Mouse (Mus musculus): ENCODE measurements at regions not wholly inside any gene's neighbourhood (a gene's known extent, or its start where the extent isn't known, plus 50 kb on each side); places are given as distances from the start of the nearest gene placed in this dataset.

- H3K4me2 ChIP-seq (ENCODE audit: low read depth): no peak overlapping the region
- TF ChIP-seq POLR2A (IDR thresholded peaks at IDR 0.05; ENCODE audit: insufficient read length, low read depth) (no peak), CEBPB (IDR thresholded peaks at IDR 0.05; ENCODE audit: insufficient read depth, poor library complexity, severe bottlenecking) (no peak), SRF (IDR thresholded peaks at IDR 0.05; ENCODE audit: control insufficient read depth, insufficient read length, low read depth) (no peak), REST (IDR thresholded peaks at IDR 0.05; ENCODE audit: insufficient read depth, insufficient read length) (no peak), MYOD1 (IDR thresholded peaks at IDR 0.05; ENCODE audit: control insufficient read depth in 1 of 3, insufficient read length in 2 of 3, low read depth in 2 of 3) (no peak), USF1 (IDR thresholded peaks at IDR 0.05; ENCODE audit: low read depth) (no peak), TCF12 (IDR thresholded peaks at IDR 0.05; ENCODE audit: insufficient read depth, poor library complexity, severe bottlenecking) (no peak), E2F4 (IDR thresholded peaks at IDR 0.05; ENCODE audit: insufficient read depth) (no peak), TCF3 (IDR thresholded peaks at IDR 0.05; ENCODE audit: insufficient read length, low read depth) (no peak), POLR2AphosphoS2 (IDR thresholded peaks at IDR 0.05; ENCODE audit: insufficient read length, low read depth) (no peak), MAX (IDR thresholded peaks at IDR 0.05; ENCODE audit: low read depth) (no peak), MYOG (IDR thresholded peaks at IDR 0.05; ENCODE audit: control insufficient read depth in 1 of 3, insufficient read depth in 1 of 3, insufficient read length in 2 of 3, low read depth in 2 of 3) (no peak)
- no peak overlapping the region for H3ac ChIP-seq (ENCODE audit: control insufficient read depth, insufficient read length)
These were observed 106.9 kb upstream of the Ahr start for GRCm38 (mm10) chr12:35641741-35642140.

DNA sequence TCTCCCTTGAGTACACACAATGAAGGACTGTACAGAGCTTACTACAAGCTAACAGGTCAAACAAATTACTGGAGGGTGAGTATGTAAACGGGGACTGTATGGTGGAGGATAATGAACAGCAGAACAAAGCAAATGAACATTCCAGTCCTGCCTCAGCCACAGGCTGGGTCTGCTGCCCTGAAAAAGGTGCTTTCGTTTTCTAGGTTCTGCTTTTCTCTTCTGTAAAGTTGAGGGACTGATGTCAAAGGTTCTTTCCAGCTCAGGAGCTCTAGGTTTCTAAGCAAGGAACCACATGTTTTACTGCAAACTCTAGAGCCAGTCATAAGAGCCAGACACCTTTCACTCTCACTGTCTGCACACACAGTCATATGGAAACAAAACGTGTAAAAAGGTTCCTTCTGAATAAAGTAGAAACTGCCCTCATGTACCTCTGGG is 106.1 kb upstream of the Ahr start:
- TF ChIP-seq USF1 (IDR thresholded peaks at IDR 0.05; ENCODE audit: low read depth) (no peak), TCF12 (IDR thresholded peaks at IDR 0.05; ENCODE audit: insufficient read depth, poor library complexity, severe bottlenecking) (no peak), REST (IDR thresholded peaks at IDR 0.05; ENCODE audit: insufficient read depth, insufficient read length) (no peak), POLR2A (IDR thresholded peaks at IDR 0.05; ENCODE audit: insufficient read length, low read depth) (no peak), E2F4 (IDR thresholded peaks at IDR 0.05; ENCODE audit: insufficient read depth) (no peak), MAX (IDR thresholded peaks at IDR 0.05; ENCODE audit: low read depth) (no peak), MYOG (IDR thresholded peaks at IDR 0.05; ENCODE audit: control insufficient read depth in 1 of 3, insufficient read depth in 1 of 3, insufficient read length in 2 of 3, low read depth in 2 of 3) (no peak), SRF (IDR thresholded peaks at IDR 0.05; ENCODE audit: control insufficient read depth, insufficient read length, low read depth) (no peak), TCF3 (IDR thresholded peaks at IDR 0.05; ENCODE audit: insufficient read length, low read depth) (no peak), CEBPB (IDR thresholded peaks at IDR 0.05; ENCODE audit: insufficient read depth, poor library complexity, severe bottlenecking) (no peak), MYOD1 (IDR thresholded peaks at IDR 0.05; ENCODE audit: control insufficient read depth in 1 of 3, insufficient read length in 2 of 3, low read depth in 2 of 3) (no peak), POLR2AphosphoS2 (IDR thresholded peaks at IDR 0.05; ENCODE audit: insufficient read length, low read depth) (no peak)
- Histone ChIP-seq H3K4me2 (ENCODE audit: low read depth) (no peak overlapping the region), H3K79me2 (ENCODE audit: control insufficient read depth, insufficient read depth) (no peaks in the 10 kb centered on the region), H3K4me3 (no peak overlapping the region), H3K27me3 (ENCODE audit: control insufficient read depth, insufficient read depth, insufficient read length) (no peaks in the 10 kb centered on the region), H3ac (ENCODE audit: control insufficient read depth, insufficient read length) (no peak overlapping the region), H3K36me3 (ENCODE audit: control insufficient read depth, insufficient read depth) (no peaks in the 10 kb centered on the region)

More at GRCm38 (mm10) chr12:35641741-35642140, 106.9 kb upstream of the Ahr start:
- no peaks in the 10 kb centered on the region for H3K36me3 ChIP-seq (ENCODE audit: control insufficient read depth, insufficient read depth)
- no peaks in the 10 kb centered on the region for H3K27me3 ChIP-seq (ENCODE audit: control insufficient read depth, insufficient read depth, insufficient read length)
- no peaks in the 10 kb centered on the region for H3K79me2 ChIP-seq (ENCODE audit: control insufficient read depth, insufficient read depth)
- H3K4me3 ChIP-seq: no peak overlapping the region

- Histone ChIP-seq H3K4me3 (no peak overlapping the region), H3K4me2 (ENCODE audit: low read depth) (no peak overlapping the region), H3ac (ENCODE audit: control insufficient read depth, insufficient read length) (no peak overlapping the region), H3K36me3 (ENCODE audit: control insufficient read depth, insufficient read depth) (no peaks in the 10 kb centered on the region), H3K27me3 (ENCODE audit: control insufficient read depth, insufficient read depth, insufficient read length) (no peaks in the 10 kb centered on the region), H3K79me2 (ENCODE audit: control insufficient read depth, insufficient read depth) (no peaks in the 10 kb centered on the region)
- no peak for TF ChIP-seq POLR2A (IDR thresholded peaks at IDR 0.05; ENCODE audit: insufficient read length, low read depth)
- TF ChIP-seq MAX (IDR thresholded peaks at IDR 0.05; ENCODE audit: low read depth): no peak
- no peak for TF ChIP-seq SRF (IDR thresholded peaks at IDR 0.05; ENCODE audit: control insufficient read depth, insufficient read length, low read depth)
- TF ChIP-seq CEBPB (IDR thresholded peaks at IDR 0.05; ENCODE audit: insufficient read depth, poor library complexity, severe bottlenecking): no peak
These were observed 88.6 kb upstream of the Ahr start for GRCm38 (mm10) chr12:35623484-35623883.

DNA sequence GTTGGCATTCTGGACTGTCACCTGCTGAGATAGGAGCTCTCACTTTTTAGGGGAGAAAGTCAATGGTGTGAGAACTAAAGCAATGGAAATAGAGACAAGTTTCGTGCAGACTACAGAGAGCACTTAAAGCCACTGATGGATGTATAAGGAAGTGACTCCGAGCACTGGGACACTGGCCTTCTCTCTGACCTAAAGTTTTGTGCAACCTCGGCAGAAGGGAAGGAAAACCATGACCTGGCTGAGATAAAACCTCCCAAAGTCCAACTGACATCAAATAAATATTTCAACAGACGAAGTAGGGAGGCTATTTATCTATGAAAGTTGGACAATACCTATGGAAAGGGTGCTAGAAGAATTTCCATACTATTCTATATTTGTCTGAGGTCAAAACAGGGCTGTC is 80.0 kb upstream of the Ahr start:
- Histone ChIP-seq H3K36me3 (ENCODE audit: control insufficient read depth, insufficient read depth) (no peaks in the 10 kb centered on the region), H3K4me3 (no peak overlapping the region), H3K27me3 (ENCODE audit: control insufficient read depth, insufficient read depth, insufficient read length) (no peaks in the 10 kb centered on the region), H3ac (ENCODE audit: control insufficient read depth, insufficient read length) (no peak overlapping the region), H3K4me2 (ENCODE audit: low read depth) (no peak overlapping the region), H3K79me2 (ENCODE audit: control insufficient read depth, insufficient read depth) (no peaks in the 10 kb centered on the region)
- TF ChIP-seq POLR2AphosphoS2 (IDR thresholded peaks at IDR 0.05; ENCODE audit: insufficient read length, low read depth): no peak
- no peak for TF ChIP-seq MAX (IDR thresholded peaks at IDR 0.05; ENCODE audit: low read depth)
- TF ChIP-seq MYOG (IDR thresholded peaks at IDR 0.05; ENCODE audit: control insufficient read depth in 1 of 3, insufficient read depth in 1 of 3, insufficient read length in 2 of 3, low read depth in 2 of 3): no peak
- no peak for TF ChIP-seq USF1 (IDR thresholded peaks at IDR 0.05; ENCODE audit: low read depth)
- no peak for TF ChIP-seq SRF (IDR thresholded peaks at IDR 0.05; ENCODE audit: control insufficient read depth, insufficient read length, low read depth)
- TF ChIP-seq POLR2A (IDR thresholded peaks at IDR 0.05; ENCODE audit: insufficient read length, low read depth): no peak
- no peak for TF ChIP-seq MYOD1 (IDR thresholded peaks at IDR 0.05; ENCODE audit: control insufficient read depth in 1 of 3, insufficient read length in 2 of 3, low read depth in 2 of 3)
- no peak for TF ChIP-seq CEBPB (IDR thresholded peaks at IDR 0.05; ENCODE audit: insufficient read depth, poor library complexity, severe bottlenecking)
- no peak for TF ChIP-seq E2F4 (IDR thresholded peaks at IDR 0.05; ENCODE audit: insufficient read depth)
- TF ChIP-seq REST (IDR thresholded peaks at IDR 0.05; ENCODE audit: insufficient read depth, insufficient read length): no peak
- no peak for TF ChIP-seq TCF12 (IDR thresholded peaks at IDR 0.05; ENCODE audit: insufficient read depth, poor library complexity, severe bottlenecking)
- TF ChIP-seq TCF3 (IDR thresholded peaks at IDR 0.05; ENCODE audit: insufficient read length, low read depth): no peak

GRCm38 (mm10) chr12:35607652-35608051 is 72.8 kb upstream of the Ahr start:
- TF ChIP-seq SRF (IDR thresholded peaks at IDR 0.05; ENCODE audit: control insufficient read depth, insufficient read length, low read depth): no peak
- no peak for TF ChIP-seq USF1 (IDR thresholded peaks at IDR 0.05; ENCODE audit: low read depth)
- TF ChIP-seq MYOG (IDR thresholded peaks at IDR 0.05; ENCODE audit: control insufficient read depth in 1 of 3, insufficient read depth in 1 of 3, insufficient read length in 2 of 3, low read depth in 2 of 3): no peak
- TF ChIP-seq MYOD1 (IDR thresholded peaks at IDR 0.05; ENCODE audit: control insufficient read depth in 1 of 3, insufficient read length in 2 of 3, low read depth in 2 of 3): no peak
- TF ChIP-seq POLR2AphosphoS2 (IDR thresholded peaks at IDR 0.05; ENCODE audit: insufficient read length, low read depth): no peak
- TF ChIP-seq MAX (IDR thresholded peaks at IDR 0.05; ENCODE audit: low read depth): no peak
- no peak for TF ChIP-seq REST (IDR thresholded peaks at IDR 0.05; ENCODE audit: insufficient read depth, insufficient read length)
- no peak for TF ChIP-seq POLR2A (IDR thresholded peaks at IDR 0.05; ENCODE audit: insufficient read length, low read depth)
- no peak for TF ChIP-seq TCF12 (IDR thresholded peaks at IDR 0.05; ENCODE audit: insufficient read depth, poor library complexity, severe bottlenecking)
- TF ChIP-seq E2F4 (IDR thresholded peaks at IDR 0.05; ENCODE audit: insufficient read depth): no peak
- TF ChIP-seq CEBPB (IDR thresholded peaks at IDR 0.05; ENCODE audit: insufficient read depth, poor library complexity, severe bottlenecking): no peak
- TF ChIP-seq TCF3 (IDR thresholded peaks at IDR 0.05; ENCODE audit: insufficient read length, low read depth): no peak
- no peak overlapping the region for H3K4me2 ChIP-seq (ENCODE audit: low read depth)
- H3K4me3 ChIP-seq: no peak overlapping the region
- no peaks in the 10 kb centered on the region for H3K79me2 ChIP-seq (ENCODE audit: control insufficient read depth, insufficient read depth)
- H3K27me3 ChIP-seq (ENCODE audit: control insufficient read depth, insufficient read depth, insufficient read length): no peaks in the 10 kb centered on the region
- H3K36me3 ChIP-seq (ENCODE audit: control insufficient read depth, insufficient read depth): no peaks in the 10 kb centered on the region
- no peak overlapping the region for H3ac ChIP-seq (ENCODE audit: control insufficient read depth, insufficient read length)

All from myocyte (in vitro differentiated cells).